Mouse (Mus musculus): ENCODE measurements around the gene Gdap1l1. TPM values are rescaled to one million over a fixed set of nuclear protein-coding genes. Genes with fewer than 3 reads are reported as not detected.

The Gdap1l1 gene
- total RNA-seq, 2 experiments from 2014 or later: not detected

- ATAC-seq (replicated peaks; ENCODE audit: poor library complexity): no peak
Measured at GRCm38 (mm10) chr2:163503191-163503590, 64.9 kb downstream of the Gdap1l1 start.

Other genes with a start within 250 kb of the Gdap1l1 start
- 0.15 and 0.27 TPM in 2 replicates for gene Tox2, start 235.4 kb upstream of the Gdap1l1 start, total RNA-seq (2015)
- gene Tox2, start 235.4 kb upstream of the Gdap1l1 start, total RNA-seq (2017): 0.74 TPM in 1 of 2 replicates, not detected in the other
- not detected in 2 replicates for gene Jph2, start 40.5 kb upstream of the Gdap1l1 start, total RNA-seq (2015)
- not detected in 2 replicates for gene Jph2, start 40.5 kb upstream of the Gdap1l1 start, total RNA-seq (2017)
- 87.4 and 102 TPM in 2 replicates for gene Oser1, start 13.8 kb upstream of the Gdap1l1 start, total RNA-seq (2015)
- gene Oser1, start 13.8 kb upstream of the Gdap1l1 start, total RNA-seq (2017): 89.6 and 93.2 TPM in 2 replicates
- gene Fitm2, start 34.2 kb downstream of the Gdap1l1 start, total RNA-seq (2015): 1.5 and 3.2 TPM in 2 replicates
- 5.8 and 6.4 TPM in 2 replicates for gene Fitm2, start 34.2 kb downstream of the Gdap1l1 start, total RNA-seq (2017)
- gene R3hdml, start 53.8 kb downstream of the Gdap1l1 start, total RNA-seq (2015): not detected in 2 replicates
- not detected in 2 replicates for gene R3hdml, start 53.8 kb downstream of the Gdap1l1 start, total RNA-seq (2017)
- 0.07 and 1.1 TPM in 2 replicates for gene Hnf4a, start 68.3 kb downstream of the Gdap1l1 start, total RNA-seq (2015)
- gene Hnf4a, start 68.3 kb downstream of the Gdap1l1 start, total RNA-seq (2017): 0.75 and 2.6 TPM in 2 replicates
- gene Ttpal, start 163.8 kb downstream of the Gdap1l1 start, total RNA-seq (2015): 13.7 and 20.7 TPM in 2 replicates
- gene Ttpal, start 163.8 kb downstream of the Gdap1l1 start, total RNA-seq (2017): 12.4 and 12.7 TPM in 2 replicates
- gene Serinc3, start 206.7 kb downstream of the Gdap1l1 start, total RNA-seq (2015): 641 and 693 TPM in 2 replicates
- gene Serinc3, start 206.7 kb downstream of the Gdap1l1 start, total RNA-seq (2017): 470 and 502 TPM in 2 replicates
- 50.8 and 54.4 TPM in 2 replicates for gene Pkig, start 219.9 kb downstream of the Gdap1l1 start, total RNA-seq (2015)
- 52.9 and 56.3 TPM in 2 replicates for gene Pkig, start 219.9 kb downstream of the Gdap1l1 start, total RNA-seq (2017)

Measured in megakaryocyte progenitor cell, adult 5-6 weeks (primary cell).